Mouse (Mus musculus): Measurements from ENCODE around the gene Morc2b. TPM values are rescaled to one million over a fixed set of nuclear protein-coding genes. Genes with fewer than 3 reads are reported as not detected.

Gene Morc2b
- total and polyA plus RNA-seq, 3 experiments: not detected

GRCm38 (mm10) chr17:33097396-33097795 is 42.1 kb downstream of the Morc2b start:
- Histone ChIP-seq H3K27me3 (replicated peaks) (no peaks in the 10 kb centered on the region), H3K4me2 (ENCODE audit: insufficient read depth, low read depth, poor library complexity, severe bottlenecking) (no peak overlapping the region), H3K4me1 (ENCODE audit: control insufficient read depth in 1 of 2, insufficient read depth in 2 of 2) (peaks cover 0 to 2% of the 10 kb centered on the region in 2 experiments; a peak in 1 of 4 replicates), H3K36me3 (replicated peaks in 1 of 2; ENCODE audit: control insufficient read depth in 1 of 2, insufficient read depth in 1 of 2, low read length in 1 of 2) (peaks cover 0 to under 1% of the 10 kb centered on the region in 2 experiments), H3K79me2 (replicated peaks; ENCODE audit: control insufficient read depth, extremely low read depth, insufficient read depth, poor library complexity, severe bottlenecking) (peaks cover 6% of the 10 kb centered on the region; the same call in 1 of the 2 replicates), H3K9ac (ENCODE audit: insufficient read depth, low read depth) (no peak overlapping the region), H3K9me3 (replicated peaks; ENCODE audit: low read length) (no peaks in the 10 kb centered on the region), H3K4me3 (replicated peaks in 1 of 3; ENCODE audit: low read depth in 2 of 3, low read length in 2 of 3, poor library complexity in 1 of 3) (no peak overlapping the region), H3K27ac (ENCODE audit: insufficient read depth, low read depth) (no peak overlapping the region)
- no peak for TF ChIP-seq POLR2A (IDR thresholded peaks at IDR 0.05; ENCODE audit: low read depth, low read length)
- TF ChIP-seq HCFC1 (IDR thresholded peaks at IDR 0.05; ENCODE audit: low read depth, low read length): no peak
- no peak for TF ChIP-seq RAD21 (IDR thresholded peaks at IDR 0.05; ENCODE audit: low read depth, low read length)
- TF ChIP-seq PAX5 (IDR thresholded peaks at IDR 0.05; ENCODE audit: low read length): no peak
- TF ChIP-seq JUN (IDR thresholded peaks at IDR 0.05; ENCODE audit: insufficient read depth, low read depth, low read length): no peak
- TF ChIP-seq SMC3 (IDR thresholded peaks at IDR 0.05; ENCODE audit: low read depth, low read length): no peak
- TF ChIP-seq ETS1 (conservative IDR thresholded peaks at IDR 0.05; ENCODE audit: low read depth, low read length): no peak
- TF ChIP-seq NELFE (IDR thresholded peaks at IDR 0.05; ENCODE audit: low read depth, low read length): no peak
- no peak for TF ChIP-seq CTCF (conservative IDR thresholded peaks at IDR 0.05 in 1 of 2, IDR thresholded peaks at IDR 0.05 in 1 of 2; ENCODE audit: low read depth in 2 of 2, low read length in 2 of 2)
- TF ChIP-seq IRF4 (IDR thresholded peaks at IDR 0.05; ENCODE audit: low read depth, low read length): no peak
- no peak for TF ChIP-seq ZKSCAN1 (IDR thresholded peaks at IDR 0.05; ENCODE audit: borderline replicate concordance, low read depth, low read length)
- no peak for DNase-seq (ENCODE audit: extremely low read depth)
- in situ Hi-C loops (cut with MboI; ENCODE audit: low pct_ligation_motif_present, low pct_unique_long_range_greater_than_20kb, low sequenced_read_pairs) (no loop called here), dilution Hi-C loops (cut with MboI; ENCODE audit: extremely low pct_ligation_motif_present, extremely low pct_unique_long_range_greater_than_20kb, low sequenced_read_pairs) (no loop called here)

DNA sequence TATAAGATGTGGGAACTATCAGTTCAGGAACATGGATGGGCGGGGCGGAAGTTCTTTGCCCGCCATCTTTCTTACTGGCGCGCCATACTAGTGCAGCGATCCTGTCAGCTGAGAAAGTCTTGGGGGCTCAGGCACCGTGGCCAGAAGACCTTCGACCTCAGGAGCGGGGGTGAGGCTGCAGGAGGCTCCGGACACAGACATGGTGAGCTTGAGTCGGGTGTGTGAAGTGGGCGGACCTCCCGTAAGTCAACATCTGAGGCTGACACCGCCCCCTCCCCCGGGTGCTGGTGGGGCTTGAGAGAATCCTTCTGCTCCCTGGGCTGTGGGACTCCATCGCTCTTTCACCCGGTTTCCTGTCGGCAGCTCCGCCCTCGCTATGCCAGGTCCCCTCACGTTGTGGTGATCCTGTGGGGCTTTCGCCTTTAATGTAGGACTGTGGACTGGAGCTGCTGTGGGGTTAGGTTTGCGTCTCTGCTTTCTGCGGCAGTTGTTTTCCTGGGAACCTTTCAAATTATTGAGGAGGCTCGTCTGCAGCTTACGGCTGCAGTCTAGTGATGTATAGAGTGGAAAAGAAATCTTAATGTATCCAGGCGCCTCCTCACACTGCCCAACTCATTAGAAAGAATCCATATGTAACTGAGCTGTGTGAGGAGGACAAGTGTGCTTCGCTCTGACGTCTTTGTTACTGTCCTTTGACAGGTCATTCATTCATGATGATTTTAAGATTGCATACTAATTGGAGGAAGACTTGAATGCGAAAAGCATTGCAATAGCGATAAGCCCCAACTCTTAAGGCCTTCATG is 46.9 kb downstream of the Morc2b start:
- Histone ChIP-seq H3K27me3 (replicated peaks) (no peaks in the 10 kb centered on the region), H3K9ac (ENCODE audit: insufficient read depth, low read depth) (peak overlapping the region; percentile 77), H3K79me2 (replicated peaks; ENCODE audit: control insufficient read depth, extremely low read depth, insufficient read depth, poor library complexity, severe bottlenecking) (peaks cover 6% of the 10 kb centered on the region; the same call in 1 of the 2 replicates), H3K27ac (ENCODE audit: insufficient read depth, low read depth) (peak overlapping the region; percentile 81), H3K4me3 (replicated peaks in 1 of 3; ENCODE audit: low read depth in 2 of 3, low read length in 2 of 3, poor library complexity in 1 of 3) (peak overlapping the region; percentile 78 to 93 (median 79)), H3K4me1 (ENCODE audit: control insufficient read depth in 1 of 2, insufficient read depth in 2 of 2) (peaks cover 7 to 25% of the 10 kb centered on the region in 2 experiments; a peak in 3 of 4 replicates), H3K4me2 (ENCODE audit: insufficient read depth, low read depth, poor library complexity, severe bottlenecking) (peak overlapping the region; percentile 93), H3K9me3 (replicated peaks; ENCODE audit: low read length) (no peaks in the 10 kb centered on the region), H3K36me3 (replicated peaks in 1 of 2; ENCODE audit: control insufficient read depth in 1 of 2, insufficient read depth in 1 of 2, low read length in 1 of 2) (no peaks in the 10 kb centered on the region)
- peak; percentile 61 for DNase-seq (ENCODE audit: extremely low read depth)
- TF ChIP-seq MEF2A (IDR thresholded peaks at IDR 0.05; ENCODE audit: borderline replicate concordance, low read depth, low read length) (peak; percentile 51; the same call in 1 of the 2 replicates), HCFC1 (IDR thresholded peaks at IDR 0.05; ENCODE audit: low read depth, low read length) (peak; percentile 87), RAD21 (IDR thresholded peaks at IDR 0.05; ENCODE audit: low read depth, low read length) (no peak), KAT2A (IDR thresholded peaks at IDR 0.05; ENCODE audit: insufficient replicate concordance, low read length) (peak; percentile 75; the same call in 1 of the 2 replicates), ELF1 (IDR thresholded peaks at IDR 0.05; ENCODE audit: low read depth, low read length) (peak; percentile 58; the same call in 1 of the 2 replicates), ZMIZ1 (IDR thresholded peaks at IDR 0.05; ENCODE audit: low read depth, low read length) (0 out of 2 replicates have a peak, but pooled peaks have one; percentile 17), CHD2 (IDR thresholded peaks at IDR 0.05; ENCODE audit: low read length) (0 out of 2 replicates have a peak, but pooled peaks have one; percentile 10), JUND (conservative IDR thresholded peaks at IDR 0.05; ENCODE audit: low read depth, low read length) (no peak), MXI1 (IDR thresholded peaks at IDR 0.05; ENCODE audit: low read depth, low read length) (peak; percentile 39), RCOR1 (conservative IDR thresholded peaks at IDR 0.05; ENCODE audit: low read depth, low read length) (peak; percentile 73; the same call in 1 of the 2 replicates), JUN (IDR thresholded peaks at IDR 0.05; ENCODE audit: insufficient read depth, low read depth, low read length) (no peak), POLR2A (IDR thresholded peaks at IDR 0.05; ENCODE audit: low read depth, low read length) (peak; percentile 63), TCF12 (IDR thresholded peaks at IDR 0.05; ENCODE audit: low read depth, low read length) (peak; percentile 51; the same call in 1 of the 2 replicates), NRF1 (IDR thresholded peaks at IDR 0.05; ENCODE audit: low read depth, low read length) (peak; percentile 79), E2F4 (IDR thresholded peaks at IDR 0.05; ENCODE audit: insufficient replicate concordance, low read depth, low read length) (0 out of 2 replicates have a peak, but pooled peaks have one; percentile 44), SIN3A (IDR thresholded peaks at IDR 0.05; ENCODE audit: low read length) (peak; percentile 70; the same call in 1 of the 2 replicates), GABPA (IDR thresholded peaks at IDR 0.05; ENCODE audit: insufficient replicate concordance, low read depth, low read length) (no peak), TBP (conservative IDR thresholded peaks at IDR 0.05; ENCODE audit: low read depth, low read length) (0 out of 2 replicates have a peak, but pooled peaks have one; percentile 17), UBTF (IDR thresholded peaks at IDR 0.05; ENCODE audit: low read depth, low read length) (no peak), NELFE (IDR thresholded peaks at IDR 0.05; ENCODE audit: low read depth, low read length) (peak; percentile 47; the same call in 1 of the 2 replicates), ZC3H11A (IDR thresholded peaks at IDR 0.05; ENCODE audit: low read depth, low read length) (no peak), SMC3 (IDR thresholded peaks at IDR 0.05; ENCODE audit: low read depth, low read length) (no peak)
- dilution Hi-C loops (cut with MboI; ENCODE audit: extremely low pct_ligation_motif_present, extremely low pct_unique_long_range_greater_than_20kb, low sequenced_read_pairs): no loop called here
- in situ Hi-C loops (cut with MboI; ENCODE audit: low pct_ligation_motif_present, low pct_unique_long_range_greater_than_20kb, low sequenced_read_pairs): no loop called here

Data from CH12.LX (cell line).